Mouse (Mus musculus) layer of hippocampus, adult 2 months (tissue): ENCODE measurements around the gene H2afy. TPM values are rescaled to one million over a fixed set of nuclear protein-coding genes. Genes with fewer than 3 reads are reported as not detected.

Experiments used
- DNase-seq, 2 experiments: peaks; one replicate each; pipeline ENCODE4 v3.0.0; 2022; ENCODE audit warnings: low spot score in 2 of 2
- H3K27ac ChIP-seq: fragments of 200-600 bp; 2 replicates; pipeline ENCODE4 v1.8.1; 2022
- H3K4me3 ChIP-seq: fragments of 200-600 bp; 2 replicates; pipeline ENCODE4 v1.8.1; 2022; ENCODE audit warnings: mild to moderate bottlenecking
- CTCF ChIP-seq: fragments of 200-600 bp; conservative IDR thresholded peaks from 2 replicates; pipeline ENCODE4 v1.8.1; 2022; ENCODE audit warnings: antibody characterized with exemption, mild to moderate bottlenecking, moderate library complexity
- long read RNA-seq, 2 experiments: library from polyadenylated mRNA; stranded (forward); transcript quantifications; one replicate each; pipeline ENCODE4 v2.0.0; 2021; ENCODE audit warnings: borderline mapping rate in 2 of 2
- total RNA-seq, 2 experiments: library from RNA; stranded (reverse); gene quantifications; 2 replicates each; pipeline ENCODE4 v1.2.3; 2021

The H2afy gene
- total RNA-seq, result 100 to 1,000 TPM; 118 to 122 TPM
- long read RNA-seq, experiment 1, transcript H2afy-201 (9 exons, 2,046 nt), result major isoform, 24 of 88 reads
- long read RNA-seq, experiment 1, partial matches to known transcripts, result 7 of 88 reads
- long read RNA-seq, experiment 1, other reads (novel, unspliced or antisense), result 50 of 88 reads
- long read RNA-seq, experiment 2, transcript H2afy-202 (9 exons, 1,933 nt), result minor isoform, 13 of 113 reads
- long read RNA-seq, experiment 2, transcript H2afy-203 (3 exons, 728 nt), result minor isoform, 5 of 113 reads
- long read RNA-seq, experiment 2, transcript H2afy-201 (9 exons, 2,046 nt), result major isoform, 28 of 113 reads
- long read RNA-seq, experiment 2, partial matches to known transcripts, result 2 of 113 reads
- long read RNA-seq, experiment 2, other reads (novel, unspliced or antisense), result 64 of 113 reads

DNA sequence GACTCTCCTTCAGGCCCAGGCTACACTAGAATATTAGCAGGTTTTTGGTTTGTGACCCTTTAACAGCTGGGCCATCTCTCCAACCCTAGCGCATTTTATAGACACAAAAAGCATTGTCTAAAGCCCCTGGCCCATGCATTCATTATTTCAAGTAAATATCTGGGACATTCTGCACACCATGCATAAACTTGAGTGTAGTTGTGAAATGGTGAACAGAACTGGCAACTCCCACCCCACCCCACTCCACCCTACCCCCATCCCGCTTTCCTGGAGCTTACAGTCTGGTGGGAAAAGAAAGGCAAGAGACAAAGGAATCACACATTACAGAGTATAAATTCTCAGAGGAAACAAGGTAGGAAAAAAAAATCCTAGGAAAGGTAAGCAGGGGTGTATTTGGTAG is at the start of gene H2afy:
H2afy (minus strand) TSS at position 162 of the 400 bp plus-strand sequence.
- H3K4me3 ChIP-seq, result peak within 1 kb of the TSS; percentile 95
- TF ChIP-seq CTCF, result no peak
- DNase-seq, result no peak
- peak within 1 kb of the TSS; percentile 95 for H3K27ac ChIP-seq

DNA sequence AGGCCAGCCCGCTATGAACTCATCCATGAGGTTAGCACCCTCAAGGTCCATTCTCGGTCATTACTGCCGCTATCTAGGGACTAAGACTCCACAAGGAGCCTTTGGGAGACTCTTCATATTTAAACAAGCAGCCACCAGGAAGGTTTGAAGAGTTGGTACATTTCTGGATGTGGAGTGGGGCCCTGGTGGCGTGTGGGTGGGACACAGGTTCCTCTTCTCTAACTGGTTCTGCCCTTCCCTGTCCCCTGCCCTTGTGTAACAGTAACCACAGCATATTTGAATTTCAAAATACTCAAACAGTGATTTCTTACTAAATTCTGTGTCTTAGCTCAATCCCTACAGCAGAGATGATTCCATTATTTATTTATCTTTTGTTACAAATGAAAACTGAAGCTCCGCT is 47.5 kb upstream of the H2afy start:
- Histone ChIP-seq H3K27ac (no peak overlapping the region), H3K4me3 (no peak overlapping the region)
- no peak for TF ChIP-seq CTCF
- no peak for DNase-seq

DNA sequence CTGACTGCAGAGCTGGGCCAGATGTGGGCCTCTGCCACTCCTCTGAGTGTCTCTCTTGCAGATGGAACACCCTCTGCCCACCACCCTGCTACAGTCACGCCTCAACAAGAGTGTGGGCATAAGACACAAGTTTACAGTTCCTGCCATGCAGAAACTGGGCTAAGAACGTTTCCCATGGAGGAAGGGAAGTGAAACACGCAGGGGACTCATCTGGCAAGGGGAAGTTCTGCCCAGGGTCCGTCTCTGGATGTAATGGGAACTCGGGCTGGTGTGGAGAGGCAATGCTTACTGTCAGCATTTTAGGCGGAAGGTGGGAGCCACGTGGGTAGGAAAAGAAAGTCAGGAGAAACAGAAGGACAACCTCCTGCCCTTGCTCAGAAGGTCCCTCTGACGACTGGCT is 45.3 kb upstream of the H2afy start:
- TF ChIP-seq CTCF, result no peak
- Histone ChIP-seq H3K4me3 (no peak overlapping the region), H3K27ac (no peak overlapping the region)
- peak in 1 of 2 experiments; percentile 45 for DNase-seq

- Histone ChIP-seq H3K27ac (no peak within 1 kb of the TSS), H3K4me3 (no peak within 1 kb of the TSS)
- DNase-seq, result no peak
- TF ChIP-seq CTCF, result no peak
These were observed 42.4 kb upstream of the H2afy start, which contains the start of gene Tifab for GRCm38 (mm10) chr13:56178416-56179035. TSS of gene Tifab (minus strand) at chr13:56178885.

GRCm38 (mm10) chr13:56176310-56176709 is 40.1 kb upstream of the H2afy start:
- DNase-seq, result no peak
- no peak for TF ChIP-seq CTCF
- no peak overlapping the region for H3K27ac ChIP-seq
- H3K4me3 ChIP-seq, result no peak overlapping the region

- H3K27ac ChIP-seq, result no peak overlapping the region
- H3K4me3 ChIP-seq, result no peak overlapping the region
- no peak for TF ChIP-seq CTCF
- no peak for DNase-seq
These were observed 39.7 kb upstream of the H2afy start for GRCm38 (mm10) chr13:56175848-56176247.

- no peak for DNase-seq
- H3K4me3 ChIP-seq, result no peak overlapping the region
- no peak for TF ChIP-seq CTCF
- peak overlapping the region; percentile 51; the same call in 1 of the 2 replicates for H3K27ac ChIP-seq
These were observed 36.9 kb upstream of the H2afy start for GRCm38 (mm10) chr13:56172901-56173545.

- no peak for TF ChIP-seq CTCF
- no peak for DNase-seq
- Histone ChIP-seq H3K4me3 (no peak overlapping the region), H3K27ac (peak overlapping the region; percentile 51; the same call in 1 of the 2 replicates)
These were observed 35.9 kb upstream of the H2afy start for GRCm38 (mm10) chr13:56172106-56172505.

DNA sequence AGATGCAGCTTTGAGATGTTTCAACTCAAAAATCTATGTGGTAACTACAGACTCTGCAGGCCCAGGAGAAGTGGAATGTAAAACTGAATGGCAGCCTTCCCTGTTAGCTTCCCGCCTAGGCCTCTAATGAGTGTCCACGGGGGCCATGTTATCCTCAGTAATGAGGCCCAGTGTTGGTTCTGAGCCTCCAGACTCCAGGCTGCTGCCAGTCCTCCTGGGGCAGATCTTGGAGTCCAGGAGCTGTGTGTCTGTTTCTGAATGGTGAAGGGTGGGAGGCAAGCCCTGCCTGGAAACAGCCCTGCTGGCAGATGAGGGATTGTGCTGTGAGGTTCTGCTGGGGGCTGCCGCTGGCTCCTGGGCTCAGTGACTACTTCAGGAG is 32.2 kb upstream of the H2afy start:
- no peak overlapping the region for H3K4me3 ChIP-seq
- no peak overlapping the region for H3K27ac ChIP-seq
- no peak; the same call in 1 of the 2 replicates for TF ChIP-seq CTCF
- DNase-seq, result no peak

GRCm38 (mm10) chr13:56167446-56168402 is 31.6 kb upstream of the H2afy start:
- Histone ChIP-seq H3K4me3 (no peak overlapping the region), H3K27ac (no peak overlapping the region)
- peak in 1 of 2 experiments; percentile 21 for DNase-seq
- TF ChIP-seq CTCF, result peak; percentile 78

- DNase-seq, result no peak
- TF ChIP-seq CTCF, result no peak
- no peak overlapping the region for H3K4me3 ChIP-seq
- H3K27ac ChIP-seq, result no peak overlapping the region
These were observed 29.4 kb upstream of the H2afy start for GRCm38 (mm10) chr13:56165561-56165960.

GRCm38 (mm10) chr13:56164372-56164771 is 28.2 kb upstream of the H2afy start:
- no peak for DNase-seq
- Histone ChIP-seq H3K4me3 (no peak overlapping the region), H3K27ac (no peak overlapping the region)
- TF ChIP-seq CTCF, result no peak
